Mouse (Mus musculus): ENCODE measurements at regions not wholly inside any gene's neighbourhood (a gene's known extent, or its start where the extent isn't known, plus 50 kb on each side); places are given as distances from the start of the nearest gene placed in this dataset.

- DNase-seq (ENCODE audit: low read depth, low spot score), result no peak
Observed at GRCm38 (mm10) chr9:32003730-32004129, 90.5 kb upstream of the Barx2 start.

- DNase-seq (ENCODE audit: low read depth, low spot score), result no peak
Observed at GRCm38 (mm10) chr9:32005348-32005747, 92.1 kb upstream of the Barx2 start.

- DNase-seq (ENCODE audit: low read depth, low spot score), result no peak
Observed at GRCm38 (mm10) chr9:32006350-32006749, 93.1 kb upstream of the Barx2 start.

- DNase-seq (ENCODE audit: low read depth, low spot score), result no peak
Observed at GRCm38 (mm10) chr9:32010953-32011770, 97.9 kb upstream of the Barx2 start.

GRCm38 (mm10) chr9:32016286-32016685 lies 99.7 kb upstream of the Arhgap32 start:
- no peak for DNase-seq (ENCODE audit: low read depth, low spot score)

GRCm38 (mm10) chr9:32018020-32018419 lies 97.9 kb upstream of the Arhgap32 start:
- peak; percentile 68 for DNase-seq (ENCODE audit: low read depth, low spot score)

GRCm38 (mm10) chr9:32019786-32020185 lies 96.2 kb upstream of the Arhgap32 start:
- no peak for DNase-seq (ENCODE audit: low read depth, low spot score)

GRCm38 (mm10) chr9:32020942-32021731 lies 94.8 kb upstream of the Arhgap32 start:
- no peak for DNase-seq (ENCODE audit: low read depth, low spot score)

- DNase-seq (ENCODE audit: low read depth, low spot score), result no peak
Observed at GRCm38 (mm10) chr9:32021755-32022154, 94.2 kb upstream of the Arhgap32 start.

- no peak for DNase-seq (ENCODE audit: low read depth, low spot score)
Observed at GRCm38 (mm10) chr9:32022996-32023395, 92.9 kb upstream of the Arhgap32 start.

- DNase-seq (ENCODE audit: low read depth, low spot score), result peak; percentile 30
Observed at GRCm38 (mm10) chr9:32024767-32025166, 91.2 kb upstream of the Arhgap32 start.

- no peak for DNase-seq (ENCODE audit: low read depth, low spot score)
Observed at GRCm38 (mm10) chr9:32027962-32028361, 88.0 kb upstream of the Arhgap32 start.

GRCm38 (mm10) chr9:32029001-32029400 lies 86.9 kb upstream of the Arhgap32 start:
- DNase-seq (ENCODE audit: low read depth, low spot score), result no peak

GRCm38 (mm10) chr9:32029786-32030185 lies 86.2 kb upstream of the Arhgap32 start:
- DNase-seq (ENCODE audit: low read depth, low spot score), result no peak

GRCm38 (mm10) chr9:32030203-32030602 lies 85.7 kb upstream of the Arhgap32 start:
- DNase-seq (ENCODE audit: low read depth, low spot score), result no peak

GRCm38 (mm10) chr9:32031950-32032453 lies 83.9 kb upstream of the Arhgap32 start:
- DNase-seq (ENCODE audit: low read depth, low spot score), result peak; percentile 52

GRCm38 (mm10) chr9:32032521-32033185 lies 83.3 kb upstream of the Arhgap32 start:
- no peak for DNase-seq (ENCODE audit: low read depth, low spot score)

- no peak for DNase-seq (ENCODE audit: low read depth, low spot score)
Observed at GRCm38 (mm10) chr9:32033937-32034336, 82.0 kb upstream of the Arhgap32 start.

- no peak for DNase-seq (ENCODE audit: low read depth, low spot score)
Observed at GRCm38 (mm10) chr9:32039999-32040398, 75.9 kb upstream of the Arhgap32 start.

- DNase-seq (ENCODE audit: low read depth, low spot score), result no peak
Observed at GRCm38 (mm10) chr9:32043344-32043743, 72.6 kb upstream of the Arhgap32 start.

- no peak for DNase-seq (ENCODE audit: low read depth, low spot score)
Observed at GRCm38 (mm10) chr9:32046791-32047190, 69.1 kb upstream of the Arhgap32 start.

GRCm38 (mm10) chr9:32048941-32049340 lies 67.0 kb upstream of the Arhgap32 start:
- DNase-seq (ENCODE audit: low read depth, low spot score), result no peak
